Mouse (Mus musculus): ENCODE measurements at regions not wholly inside any gene's neighbourhood (a gene's known extent, or its start where the extent isn't known, plus 50 kb on each side); places are given as distances from the start of the nearest gene placed in this dataset.
A peak's percentile ranks its signal among the peaks of the same experiment; 100 is the strongest.

DNA sequence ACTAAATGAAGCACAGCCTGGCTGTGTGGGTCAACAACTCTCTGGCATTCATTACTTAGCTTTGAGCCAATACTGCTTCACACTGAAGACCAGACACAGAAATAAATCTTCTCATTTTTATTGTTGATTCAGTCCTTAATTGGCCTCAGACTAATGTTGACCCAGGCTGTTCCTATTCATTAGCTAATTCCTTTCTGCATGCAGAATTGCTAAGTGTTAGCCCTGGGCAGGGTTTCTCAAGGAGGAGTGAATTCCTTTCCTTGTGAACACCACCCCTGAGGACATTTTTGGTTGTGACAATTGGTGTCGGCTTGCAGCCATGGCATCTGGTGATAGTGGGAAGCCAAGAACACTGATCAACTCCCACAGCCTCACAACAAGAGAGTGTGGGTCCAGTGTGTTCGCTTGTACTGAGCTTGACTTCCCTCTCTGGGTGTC, 179.5 kb downstream of the Cavin4 start:
- DNase-seq (ENCODE audit: low spot score in 2 of 2) = peak; percentile 42 to 78

GRCm38 (mm10) chr4:48871105-48871504, 188.0 kb upstream of the Plppr1 start:
- peak; percentile 15 to 81 for DNase-seq (ENCODE audit: low spot score in 2 of 2)

DNA sequence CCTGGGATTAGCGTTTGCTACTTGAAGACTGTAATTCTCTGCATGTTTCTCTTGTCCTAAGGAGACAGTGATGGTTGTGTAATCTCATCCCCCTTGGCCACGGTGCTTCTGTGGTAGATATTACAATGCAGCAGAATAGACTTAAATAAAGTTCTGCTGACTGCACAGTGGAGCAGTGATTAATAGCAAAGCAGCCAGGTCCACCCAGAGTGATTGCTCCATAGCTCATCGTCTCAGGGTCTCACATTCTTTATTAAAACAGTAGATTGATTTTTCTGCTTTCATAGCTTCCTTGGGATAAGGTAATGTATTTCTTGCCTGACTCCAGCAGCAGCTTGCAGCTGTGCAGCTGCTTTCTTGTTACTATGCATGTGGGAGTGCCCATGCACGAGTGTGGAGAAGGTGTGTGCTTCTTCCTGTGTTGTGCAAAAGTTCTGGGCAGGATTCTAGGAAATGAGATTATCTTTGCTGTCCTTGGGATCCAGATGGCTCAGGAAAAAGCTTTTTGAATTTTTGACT, 169.9 kb upstream of the Plppr1 start:
- DNase-seq (ENCODE audit: low spot score in 2 of 2) = no peak

GRCm38 (mm10) chr4:48904551-48904950, 154.5 kb upstream of the Plppr1 start:
- no peak for DNase-seq (ENCODE audit: low spot score in 2 of 2)

GRCm38 (mm10) chr4:48905196-48905867, 153.7 kb upstream of the Plppr1 start:
- no peak for DNase-seq (ENCODE audit: low spot score in 2 of 2)

DNA sequence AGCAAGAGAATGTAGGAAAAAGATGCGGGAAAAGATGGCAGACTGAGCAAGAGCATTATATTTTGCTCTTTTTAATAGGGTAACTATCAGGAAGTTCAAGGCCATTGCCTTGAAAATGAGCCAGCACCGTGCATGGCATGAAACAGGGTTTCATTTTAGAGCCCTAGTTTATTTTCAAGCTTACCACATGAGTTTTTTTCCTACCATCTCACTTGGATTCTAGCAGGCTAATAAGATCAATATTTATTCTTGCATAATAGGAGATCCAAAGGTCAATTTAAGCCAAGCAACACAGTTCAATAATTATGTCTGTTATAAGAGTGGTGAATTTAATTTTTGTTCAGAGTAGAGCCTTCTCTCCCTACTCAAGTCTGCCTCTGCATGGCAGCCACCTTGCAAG, 149.9 kb upstream of the Plppr1 start:
- no peak for DNase-seq (ENCODE audit: low spot score in 2 of 2)

GRCm38 (mm10) chr4:48913301-48913700, 145.8 kb upstream of the Plppr1 start:
- DNase-seq (ENCODE audit: low spot score in 2 of 2) = no peak

- DNase-seq (ENCODE audit: low spot score in 2 of 2) = peak; percentile 9 to 43
Observed at GRCm38 (mm10) chr4:48924576-48925459, 134.3 kb upstream of the Plppr1 start.

- DNase-seq (ENCODE audit: low spot score in 2 of 2) = no peak
Observed at GRCm38 (mm10) chr4:48938420-48938819, 120.7 kb upstream of the Plppr1 start.

DNA sequence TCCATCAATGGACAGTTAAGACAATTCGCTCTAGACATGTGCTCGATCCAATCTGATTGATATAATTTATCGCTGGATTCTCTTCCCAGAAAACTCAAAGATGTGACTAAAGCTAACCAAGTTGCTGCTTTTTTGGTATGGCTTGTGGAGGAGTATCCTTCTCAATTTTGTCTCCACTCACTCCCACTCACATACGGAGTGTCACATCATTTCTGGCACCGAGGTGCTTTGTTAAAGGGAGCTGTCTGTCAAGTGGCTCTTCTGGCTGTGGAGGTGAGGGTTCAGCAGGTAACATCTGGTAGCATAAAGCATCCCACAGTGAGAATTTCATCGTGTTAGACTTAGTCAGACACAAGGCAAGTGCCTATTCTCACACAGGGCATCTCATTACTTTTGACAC, 120.2 kb upstream of the Plppr1 start:
- DNase-seq (ENCODE audit: low spot score in 2 of 2) = peak in 1 of 2 experiments; percentile 6

GRCm38 (mm10) chr4:48945266-48945818, 113.7 kb upstream of the Plppr1 start:
- DNase-seq (ENCODE audit: low spot score in 2 of 2) = no peak

- DNase-seq (ENCODE audit: low spot score in 2 of 2) = no peak
Observed at GRCm38 (mm10) chr4:48952965-48953364, 106.1 kb upstream of the Plppr1 start.

GRCm38 (mm10) chr4:48975810-48976209, 83.3 kb upstream of the Plppr1 start:
- no peak for DNase-seq (ENCODE audit: low spot score in 2 of 2)

DNA sequence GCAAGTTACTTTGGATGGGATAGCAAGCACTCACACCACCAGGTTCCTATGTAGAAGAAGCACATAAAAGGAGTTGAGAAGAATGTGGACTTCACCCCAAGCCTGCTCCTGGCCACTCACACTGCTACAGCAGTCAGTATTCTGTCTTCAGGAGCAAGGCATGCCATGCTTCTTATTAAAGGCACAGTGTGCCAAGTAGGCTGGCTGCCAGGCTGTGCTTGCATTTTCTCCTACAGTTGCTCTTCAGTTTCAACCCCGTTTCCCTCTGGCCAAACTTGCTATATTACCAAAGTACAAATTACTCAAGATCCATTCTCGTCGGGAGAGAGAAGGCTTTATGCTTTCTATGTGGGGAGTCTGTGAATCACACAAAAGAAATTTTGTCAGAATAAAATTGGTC, 67.1 kb upstream of the Plppr1 start:
- no peak for DNase-seq (ENCODE audit: low spot score in 2 of 2)

All from layer of hippocampus, postnatal 14 days (tissue).